Mouse (Mus musculus) testis, adult 2 months (tissue): ENCODE measurements at regions not wholly inside any gene's neighbourhood (a gene's known extent, or its start where the extent isn't known, plus 50 kb on each side); places are given as distances from the start of the nearest gene placed in this dataset.

Experiments
- CTCF ChIP-seq: fragments of 200-500 bp; IDR thresholded peaks from 2 replicates; pipeline ENCODE4 v1.5.1; 2012; ENCODE audit warnings: low read depth, mild to moderate bottlenecking, inconsistent platforms, low read length, moderate library complexity; ENCODE audit not compliant: control insufficient read depth, insufficient read depth, insufficient replicate concordance
- POLR2A ChIP-seq: fragments of 200-500 bp; IDR thresholded peaks from 2 replicates; pipeline ENCODE4 v1.6.1; 2012; ENCODE audit warnings: low read depth, mild to moderate bottlenecking, inconsistent platforms, low read length, moderate library complexity; ENCODE audit not compliant: control insufficient read depth

DNA sequence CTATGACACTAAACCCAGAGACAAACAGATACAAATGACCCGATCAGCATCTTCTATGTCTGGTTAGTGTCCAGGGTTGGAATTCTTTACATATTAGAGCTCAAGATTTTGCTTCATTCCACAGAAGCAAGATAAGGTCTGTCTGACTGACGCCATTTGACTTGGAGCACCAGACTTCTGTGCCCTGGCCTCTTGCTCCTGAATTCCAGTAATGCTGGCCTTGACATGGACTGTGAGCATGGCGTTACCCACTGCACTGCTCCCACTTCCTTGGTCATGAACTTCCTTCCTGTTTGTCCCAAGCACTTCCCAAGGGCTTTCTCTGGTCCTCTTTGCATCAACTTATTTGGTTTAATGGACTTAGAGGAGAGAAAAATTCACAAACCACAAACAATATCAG, 225.6 kb upstream of the Igfbp3 start:
- TF ChIP-seq POLR2A (no peak), CTCF (no peak)
